Mouse (Mus musculus) Patski (cell line): ENCODE measurements at regions not wholly inside any gene's neighbourhood (a gene's known extent, or its start where the extent isn't known, plus 50 kb on each side); places are given as distances from the start of the nearest gene placed in this dataset.

Source experiments
- ATAC-seq: fragments of 100-300 bp; one replicate; pipeline ENCODE4 v1.8.0; 2021
- CTCF ChIA-PET: fragments of 350-600 bp; sonication (Branson Sonifier 250); formaldehyde crosslinking; loops from one replicate; lab custom pipeline; 2022; ENCODE audit warnings: inconsistent platforms; lab: Charles Lee
- POLR2A ChIA-PET: fragments of 350-600 bp; sonication (Branson Sonifier 250); formaldehyde crosslinking; loops from one replicate; lab custom pipeline; 2022; ENCODE audit warnings: antibody characterized with exemption, inconsistent platforms; lab: Charles Lee
- DNase-seq: peaks from one replicate; pipeline ENCODE4 v3.0.0-alpha.2; 2011; ENCODE audit warnings: low read depth, low spot score
- H3K27me3 ChIP-seq: fragments of 371-371 bp; one replicate; pipeline ENCODE4 v1.5.1; 2021
- CTCF ChIP-seq: fragments of 100-300 bp; IDR thresholded peaks from one replicate; pipeline ENCODE4 v1.5.1; 2021
- in situ Hi-C: fragments of 300-500 bp; cut with MboI; formaldehyde crosslinking; loops from 3 replicates; pipeline ENCODE4 v1.11.1; 2018; ENCODE audit warnings: low pct_unique_long_range_greater_than_20kb, mixed read lengths

- POLR2A ChIA-PET, result interaction anchor here (0.6 kb wide), 1 partner anchor 191 kb away, joined by 3 read pairs; no protein-coding TSS in a partner anchor
- H3K27me3 ChIP-seq, result no peaks in the 10 kb centered on the region
- CTCF ChIA-PET, result interaction anchor here (0.9 to 1.4 kb wide), 2 partner anchors 16 to 51 kb away, joined by 3 to 4 read pairs; no protein-coding TSS in a partner anchor
- DNase-seq (no peak), ATAC-seq (no peak)
- TF ChIP-seq CTCF, result no peak
- in situ Hi-C loops, result no loop called here
Measured at GRCm38 (mm10) chr17:70916089-70916750, 62.9 kb upstream of the Tgif1 start.

GRCm38 (mm10) chr17:70915445-70915844, 62.1 kb upstream of the Tgif1 start:
- TF ChIP-seq CTCF, result no peak
- H3K27me3 ChIP-seq, result no peaks in the 10 kb centered on the region
- no peak for DNase-seq
- POLR2A ChIA-PET, result interaction anchor here (0.6 kb wide), 1 partner anchor 190 kb away, joined by 3 read pairs; no protein-coding TSS in a partner anchor
- CTCF ChIA-PET, result interaction anchor here (0.8 to 1.4 kb wide), 3 partner anchors 15 to 60 kb away, joined by 3 to 4 read pairs (median 3); no protein-coding TSS in a partner anchor
- in situ Hi-C loops, result no loop called here
- ATAC-seq, result no peak

GRCm38 (mm10) chr17:70910238-70910637, 56.9 kb upstream of the Tgif1 start:
- no peak for DNase-seq
- peak; percentile 62 for TF ChIP-seq CTCF
- no peaks in the 10 kb centered on the region for H3K27me3 ChIP-seq
- ChIA-PET CTCF (interaction anchor here (0.7 to 2.6 kb wide), 21 partner anchors 8 to 203 kb away, joined by 3 to 12 read pairs (median 3); partner anchors contain the start of gene Tgif1), POLR2A (interaction anchor here (1.3 to 3.6 kb wide), 2 partner anchors 57 to 172 kb away, joined by 4 to 18 read pairs; partner anchors contain the start of gene Tgif1)
- ATAC-seq, result no peak
- in situ Hi-C loops, result no loop called here

- POLR2A ChIA-PET, result interaction anchor here (1.3 to 3.6 kb wide), 2 partner anchors 56 to 171 kb away, joined by 4 to 18 read pairs; partner anchors contain the start of gene Tgif1
- CTCF ChIA-PET, result interaction anchor here (0.7 to 2.6 kb wide), 13 partner anchors 9 to 99 kb away, joined by 3 to 12 read pairs (median 3); partner anchors contain the start of gene Tgif1
- H3K27me3 ChIP-seq, result no peaks in the 10 kb centered on the region
- DNase-seq (peak; percentile 77), ATAC-seq (peak; percentile 88)
- in situ Hi-C loops, result loop anchor here (10.0 kb wide), 1 partner anchor 55 kb away; the partner anchor contains the start of gene Tgif1
- no peak for TF ChIP-seq CTCF
Measured at GRCm38 (mm10) chr17:70909573-70909972, 56.2 kb upstream of the Tgif1 start.

GRCm38 (mm10) chr17:70908328-70908727, 55.0 kb upstream of the Tgif1 start:
- ATAC-seq (no peak), DNase-seq (no peak)
- in situ Hi-C loops, result loop anchor here (10.0 kb wide), 1 partner anchor 54 kb away; the partner anchor contains the start of gene Tgif1
- ChIA-PET CTCF (interaction anchor here (1.0 to 2.1 kb wide), 4 partner anchors 9 to 35 kb away, joined by 3 to 7 read pairs (median 5); no protein-coding TSS in a partner anchor), POLR2A (interaction anchor here (0.8 to 3.6 kb wide), 2 partner anchors 12 to 55 kb away, joined by 3 to 18 read pairs; partner anchors contain the start of gene Tgif1)
- H3K27me3 ChIP-seq, result no peaks in the 10 kb centered on the region
- TF ChIP-seq CTCF, result no peak
